Mouse (Mus musculus): ENCODE data around the gene H2al1n. TPM values are rescaled to one million over a fixed set of nuclear protein-coding genes. Genes with fewer than 3 reads are reported as not detected.

Gene H2al1n
- not detected for polyA plus RNA-seq (2017; shearing (Covaris generic))

GRCm38 (mm10) chrX:14210848-14211247, at the start of gene H2al1n:
Gene H2al1n, plus strand, starts transcription at chrX:14211148.

Measured in CD4-positive, CD25-positive, alpha-beta regulatory T cell (primary cell).